Mouse (Mus musculus) frontal cortex, adult (tissue): ENCODE measurements around the gene Gm14393.
"Not testable (repeated sequence)": the region's sequence is repeated elsewhere in the genome, so short reads cannot be mapped to it uniquely, and the experiment has no call there.

Experiments used
- ATAC-seq: cut with Nextera tagmentation; 2 replicates; pipeline ENCODE4 v1.9.2; 2017; ENCODE audit warnings: mild to moderate bottlenecking, moderate library complexity, mixed read lengths; ENCODE audit not compliant: low TSS enrichment

The Gm14393 gene

GRCm38 (mm10) chr2:175067681-175068261, at the start of gene Gm14393:
Gene Gm14393, minus strand, starts transcription at chr2:175067781.
- not testable (repeated sequence) for ATAC-seq

GRCm38 (mm10) chr2:175044268-175044667, 23.3 kb downstream of the Gm14393 start:
- not testable (repeated sequence) for ATAC-seq
